Mouse (Mus musculus): ENCODE results near the gene Cyp11a1.
A peak's percentile ranks its signal among the peaks of the same experiment; 100 is the strongest.

The Cyp11a1 gene

DNA sequence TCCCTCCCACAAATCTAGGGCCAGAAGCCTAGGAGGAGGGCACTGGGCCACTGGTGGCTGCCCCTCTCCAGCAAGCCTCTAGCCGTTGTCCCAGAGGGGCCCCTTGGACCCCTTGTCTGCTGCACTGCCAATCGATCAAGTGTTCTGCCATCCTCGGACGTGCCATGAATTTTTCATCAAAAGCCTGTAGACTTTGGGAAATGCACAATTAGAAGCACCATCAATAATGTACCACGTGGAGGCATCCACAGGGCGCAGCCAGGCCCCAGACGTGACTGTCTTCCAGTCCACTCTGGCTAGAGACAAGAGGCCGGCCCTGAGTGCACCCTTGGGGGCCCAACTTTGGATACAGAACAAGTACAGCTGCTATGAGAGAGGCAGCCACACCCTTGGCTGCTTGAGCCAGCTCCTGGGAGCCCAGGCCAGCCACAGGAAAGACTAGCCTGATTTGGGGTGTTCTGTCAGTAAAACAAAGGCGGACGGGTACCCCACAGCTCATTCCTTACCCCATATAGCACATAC, 37.3 kb downstream of the Cyp11a1 start:
- no peak for DNase-seq (ENCODE audit: low read depth, low spot score)

- no peak for DNase-seq (ENCODE audit: low read depth, low spot score)
Observed at GRCm38 (mm10) chr9:58044828-58045227, 38.6 kb downstream of the Cyp11a1 start.

DNA sequence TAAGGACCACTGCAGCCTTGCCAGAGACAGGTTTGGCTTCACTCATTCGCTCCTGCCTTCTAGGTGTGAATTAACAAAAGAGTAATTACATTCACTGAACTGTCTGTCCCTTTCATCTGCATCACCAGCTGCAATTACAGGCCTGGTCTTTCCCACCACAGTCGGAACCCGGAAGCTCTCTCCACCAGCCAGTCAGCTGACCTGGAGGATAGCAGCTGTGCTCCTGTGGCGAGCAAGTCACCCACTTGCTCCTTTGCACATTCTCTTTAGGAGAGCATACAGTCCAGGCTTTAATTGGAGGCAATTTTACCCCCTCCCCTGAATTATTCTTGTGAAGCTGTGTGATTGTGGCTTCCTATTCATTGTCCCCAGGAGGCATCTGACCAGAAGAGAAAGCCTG, 39.4 kb downstream of the Cyp11a1 start:
- DNase-seq (ENCODE audit: low read depth, low spot score) = no peak

DNA sequence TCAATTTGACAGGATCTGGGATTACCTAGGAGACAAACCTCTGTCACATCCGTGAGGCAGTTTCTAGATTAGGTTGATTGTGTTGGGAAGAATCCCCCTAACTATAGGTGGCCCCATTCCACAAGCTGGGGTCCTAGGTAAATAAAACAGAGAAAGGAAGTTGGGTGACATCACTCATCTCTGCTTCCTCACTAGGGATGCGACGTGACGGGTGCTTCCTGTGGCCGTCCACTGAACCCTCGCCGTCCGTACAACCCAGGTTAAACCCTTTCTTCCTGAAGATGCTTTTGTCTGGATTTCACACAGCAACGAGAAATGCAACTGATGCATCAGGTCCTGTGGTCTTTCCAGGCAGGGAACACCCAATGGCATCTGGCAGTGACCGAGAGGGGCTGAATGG, 40.9 kb downstream of the Cyp11a1 start:
- DNase-seq (ENCODE audit: low read depth, low spot score) = no peak

GRCm38 (mm10) chr9:58048621-58049020, 42.4 kb downstream of the Cyp11a1 start:
- no peak for DNase-seq (ENCODE audit: low read depth, low spot score)

DNA sequence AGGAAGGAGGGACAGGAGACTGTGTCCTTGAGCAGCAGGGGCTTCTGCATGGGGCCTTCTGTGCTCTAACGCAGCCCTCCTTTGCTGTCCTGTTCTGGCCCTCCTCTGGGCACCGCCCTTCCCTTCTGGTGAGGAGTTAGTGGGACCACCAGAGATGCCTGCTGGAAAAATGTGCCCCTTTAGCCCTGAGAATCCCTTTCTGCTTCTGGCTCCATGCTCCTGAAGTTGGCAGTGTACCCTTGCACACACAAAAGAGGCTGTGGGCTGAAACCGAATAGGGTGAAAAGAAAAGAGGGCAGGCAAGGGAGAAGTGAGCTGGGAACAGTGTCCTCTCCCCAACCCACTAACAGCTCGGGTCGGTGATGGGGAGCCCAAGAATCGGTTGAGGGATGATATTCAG, 43.0 kb downstream of the Cyp11a1 start:
- no peak for DNase-seq (ENCODE audit: low read depth, low spot score)

GRCm38 (mm10) chr9:58049861-58050260, 43.6 kb downstream of the Cyp11a1 start:
- no peak for DNase-seq (ENCODE audit: low read depth, low spot score)

- no peak for DNase-seq (ENCODE audit: low read depth, low spot score)
Observed at GRCm38 (mm10) chr9:58051937-58052336, 45.7 kb downstream of the Cyp11a1 start.

- DNase-seq (ENCODE audit: low read depth, low spot score) = peak; percentile 61
Observed at GRCm38 (mm10) chr9:58053102-58053501, 46.9 kb downstream of the Cyp11a1 start.

DNA sequence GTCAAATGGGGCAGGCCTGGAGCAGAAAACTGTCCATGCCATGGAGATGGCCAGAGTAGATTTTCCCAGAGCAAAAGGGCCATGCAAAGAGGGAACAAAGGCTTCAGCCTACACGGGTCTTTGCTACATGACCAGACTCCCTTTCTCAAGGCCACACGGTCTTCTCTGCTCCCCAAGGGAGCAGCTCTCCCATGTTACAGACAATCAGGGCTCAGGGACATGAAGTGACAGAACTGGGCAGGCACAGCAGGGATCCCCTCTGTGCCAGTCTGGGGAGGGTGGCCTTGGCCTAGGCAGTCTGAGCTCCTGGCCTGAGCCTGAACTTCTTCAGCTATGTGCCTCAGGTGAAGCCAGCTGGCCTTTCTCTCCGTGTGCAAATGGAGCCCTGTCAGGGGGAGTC, 47.3 kb downstream of the Cyp11a1 start:
- no peak for DNase-seq (ENCODE audit: low read depth, low spot score)

DNA sequence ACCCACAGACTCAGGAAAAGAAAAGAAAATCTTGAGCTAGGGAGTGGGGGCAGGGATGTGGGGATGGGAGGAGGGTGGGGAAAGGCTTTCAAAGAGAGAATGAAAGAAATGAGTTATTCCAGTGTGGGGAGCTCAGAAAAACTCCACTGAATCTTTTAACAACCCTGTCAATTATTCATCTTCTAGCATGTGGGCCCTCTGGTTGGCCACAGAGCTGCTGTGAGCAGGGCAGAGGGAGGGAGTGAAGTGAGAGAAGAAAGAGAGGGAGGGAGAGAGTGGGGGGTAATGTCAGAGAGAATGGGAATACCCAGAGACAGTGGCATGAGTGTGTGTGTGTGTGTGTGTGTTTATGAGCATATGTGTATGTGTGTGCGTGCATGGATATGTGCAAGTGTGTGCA, 47.8 kb downstream of the Cyp11a1 start:
- DNase-seq (ENCODE audit: low read depth, low spot score) = no peak

GRCm38 (mm10) chr9:58055666-58056065, 49.5 kb downstream of the Cyp11a1 start:
- DNase-seq (ENCODE audit: low read depth, low spot score) = no peak

- no peak for DNase-seq (ENCODE audit: low read depth, low spot score)
Observed at GRCm38 (mm10) chr9:58059920-58060319, 53.7 kb downstream of the Cyp11a1 start.

DNA sequence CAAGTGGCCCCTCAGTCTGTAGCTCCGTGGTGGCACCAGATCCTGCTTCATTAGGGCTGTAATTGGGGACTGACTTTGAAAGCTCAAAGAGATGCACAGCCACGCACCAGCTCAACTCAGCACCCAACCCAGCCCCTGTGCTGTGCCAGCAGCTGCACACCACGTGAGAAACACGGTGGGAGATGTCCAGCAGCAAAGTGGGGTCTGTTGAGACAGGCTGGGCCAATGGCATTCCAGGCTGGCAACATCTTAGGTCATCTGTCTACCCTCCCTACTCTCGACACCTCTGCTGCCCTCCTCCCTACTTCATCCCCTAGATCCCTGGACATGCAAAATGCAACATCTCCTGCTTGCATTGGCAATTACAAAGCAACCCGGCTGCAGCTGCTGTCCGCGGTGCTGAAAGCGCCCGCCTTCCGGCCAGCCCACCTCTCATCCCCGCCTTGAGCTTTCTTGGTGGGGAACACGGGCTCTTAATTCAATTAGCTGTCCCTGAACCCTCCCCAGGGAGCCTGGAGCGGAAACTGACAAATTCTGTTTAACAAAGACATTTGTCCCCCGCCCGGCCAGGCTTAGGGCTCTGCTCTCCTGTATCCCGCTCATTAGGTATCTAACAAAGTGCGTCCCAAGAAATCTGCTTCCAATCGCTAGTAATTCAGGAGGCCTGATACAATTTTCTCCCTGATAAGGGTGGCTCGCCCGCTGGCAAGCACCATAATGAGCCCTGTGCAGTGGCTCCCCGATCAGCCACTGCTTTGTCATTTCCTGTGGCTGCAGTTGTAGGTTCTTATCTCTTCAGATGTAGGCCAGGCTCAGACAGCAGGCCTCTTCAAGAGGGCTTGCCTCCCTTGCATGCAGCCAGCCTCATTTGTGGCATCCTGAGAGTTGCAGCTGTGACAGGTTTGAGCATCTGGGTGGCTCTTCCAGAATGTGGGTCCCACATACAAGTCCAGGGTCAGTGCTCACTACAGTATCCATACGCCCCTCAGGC, 54.8 kb downstream of the Cyp11a1 start:
- no peak for DNase-seq (ENCODE audit: low read depth, low spot score)

GRCm38 (mm10) chr9:58063531-58063930, 57.3 kb downstream of the Cyp11a1 start, which contains the start of gene Stra6:
TSS of gene Stra6 (plus strand) at chr9:58063788.
- DNase-seq (ENCODE audit: low read depth, low spot score) = no peak

GRCm38 (mm10) chr9:58065532-58065931, 59.3 kb downstream of the Cyp11a1 start:
- no peak for DNase-seq (ENCODE audit: low read depth, low spot score)

- no peak for DNase-seq (ENCODE audit: low read depth, low spot score)
Observed at GRCm38 (mm10) chr9:58065977-58066730, 59.9 kb downstream of the Cyp11a1 start.

GRCm38 (mm10) chr9:58066731-58067095, 60.5 kb downstream of the Cyp11a1 start:
- no peak for DNase-seq (ENCODE audit: low read depth, low spot score)

GRCm38 (mm10) chr9:58067546-58067945, 61.3 kb downstream of the Cyp11a1 start:
- DNase-seq (ENCODE audit: low read depth, low spot score) = no peak

GRCm38 (mm10) chr9:58074561-58074960, 68.3 kb downstream of the Cyp11a1 start:
- DNase-seq (ENCODE audit: low read depth, low spot score) = no peak
